Mouse (Mus musculus) left cerebral cortex, postnatal 4 days (tissue): ENCODE results near the gene Rce1. TPM values are rescaled to one million over a fixed set of nuclear protein-coding genes. Genes with fewer than 3 reads are reported as not detected.

Experiments
- DNase-seq: peaks from one replicate; pipeline ENCODE4 v3.0.0-alpha.2; 2022
- intact Hi-C: fragments of 180-260 bp; cut with DNase I; formaldehyde crosslinking; loops from one replicate; pipeline ENCODE4 v1.15.1; 2025
- microRNA-seq: library from miRNA; unstranded; fragments of <30 nt; microRNA quantifications from one replicate; pipeline ENCODE4 v1.2.0, GENCODE M21; 2022
- total RNA-seq, 2 experiments: library from RNA; stranded (reverse); gene quantifications; 2 replicates each; pipeline ENCODE4 v1.2.3; 2021

The Rce1 gene
- total RNA-seq, 2 experiments from 2014 or later = 26.4 to 27.5 TPM

DNA sequence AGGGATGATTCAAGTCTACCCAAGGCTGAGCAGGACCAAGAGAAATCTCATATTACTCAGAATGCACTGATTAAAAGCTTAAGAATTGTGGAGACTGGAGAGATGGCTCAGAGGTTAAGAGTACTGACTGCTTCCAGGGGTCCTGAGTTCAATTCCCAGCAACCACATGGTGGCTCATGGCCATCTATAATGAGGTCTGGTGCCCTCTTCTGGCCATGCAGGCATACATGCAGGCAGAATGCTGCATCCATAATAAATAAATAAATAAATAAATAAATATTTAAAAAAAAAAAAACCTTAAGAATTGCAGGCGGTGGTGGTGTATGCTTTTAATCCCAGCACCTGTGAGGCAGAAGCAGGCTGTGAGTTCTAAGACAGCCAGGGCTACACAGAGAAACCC, 52.2 kb downstream of the Rce1 start:
- intact Hi-C loops = no loop called here
- DNase-seq = no peak

Small RNA genes within 50 kb of the gene (microRNA-seq; reads per million reads assigned to microRNA genes)
- gene Mir6986 = 12.6 reads per million, percentile 29 among the genes with 10 or more reads in this experiment

Other genes starting within 250 kb of the Rce1 start
- gene Kdm2a, start 227.4 kb downstream of the Rce1 start, total RNA-seq = 10 to 100 TPM; 71.2 to 80.9 TPM
- gene Rhod, start 186.2 kb downstream of the Rce1 start, total RNA-seq = 1 to 10 TPM; 1.1 to 2.0 TPM
- gene Syt12, start 148.2 kb downstream of the Rce1 start, total RNA-seq = 1 to 10 TPM; 4.4 to 5.3 TPM
- gene 2010003K11Rik, start 127.1 kb downstream of the Rce1 start, total RNA-seq = not detected
- gene Pcx, start 115.2 kb downstream of the Rce1 start, total RNA-seq = 10 to 100 TPM; 42.6 to 44.2 TPM
- 10 to 100 TPM; 85.3 to 88.6 TPM for gene Lrfn4, start 10.0 kb downstream of the Rce1 start, total RNA-seq
- 1 to 10 TPM; 3.7 to 4.5 TPM for gene Gm960, start 73.0 kb upstream of the Rce1 start, total RNA-seq
- gene Sptbn2, start 85.5 kb upstream of the Rce1 start, total RNA-seq = 100 to 1,000 TPM; 319 to 320 TPM
- gene Rbm4b, start 130.9 kb upstream of the Rce1 start, total RNA-seq = 10 to 100 TPM; 32.5 to 35.2 TPM
- gene Rbm4, start 168.3 kb upstream of the Rce1 start, total RNA-seq = 10 to 100 TPM; 76.1 to 80.4 TPM
- 10 to 100 TPM; 18.2 to 37.9 TPM for gene Gm21992, start 186.0 kb upstream of the Rce1 start, total RNA-seq
- 10 to 100 TPM; 65.9 to 73.9 TPM for gene Rbm14, start 186.0 kb upstream of the Rce1 start, total RNA-seq
- 10 to 100 TPM; 38.1 to 41.0 TPM for gene Ccs, start 213.7 kb upstream of the Rce1 start, total RNA-seq
- 1 to 10 TPM; 1.7 to 2.0 TPM for gene Ccdc87, start 213.7 kb upstream of the Rce1 start, total RNA-seq
- gene Ctsf, start 229.5 kb upstream of the Rce1 start, total RNA-seq = 10 to 100 TPM; 66.9 to 70.3 TPM